Mouse (Mus musculus) spleen, adult 2 months (tissue): Measurements from ENCODE around the gene Rgs16.

Experiments used
- CTCF ChIP-seq: fragments of 200-500 bp; IDR thresholded peaks from 2 replicates; pipeline ENCODE4 v1.5.1; 2011; ENCODE audit warnings: mild to moderate bottlenecking, inconsistent platforms; ENCODE audit not compliant: insufficient read depth, insufficient read length, insufficient replicate concordance; ENCODE audit errors: extremely low read depth
- POLR2A ChIP-seq: fragments of 200-500 bp; IDR thresholded peaks from 2 replicates; pipeline ENCODE4 v1.6.1; 2011; ENCODE audit warnings: low read depth, low read length, inconsistent platforms

- TF ChIP-seq CTCF: no peak
- TF ChIP-seq POLR2A: no peak
These were observed 28.4 kb upstream of the Rgs16 start for GRCm38 (mm10) chr1:153711544-153712262.
